Mouse (Mus musculus): ENCODE data around the gene Degs2. TPM values are rescaled to one million over a fixed set of nuclear protein-coding genes. Genes with fewer than 3 reads are reported as not detected.

Degs2 gene
- polyA plus RNA-seq (2014; fragmentation: Illumina TruSeq; extraction: RNeasy Lipid Tissue Mini Kit (QIAGEN cat#74804); ENCODE audit: low replicate concordance) = 9.8 TPM

GRCm38 (mm10) chr12:108702185-108702584, at the start of gene Degs2:
Degs2 (minus strand) TSS chr12:108702315.

Other genes with a start within 250 kb of the Degs2 start
- gene Evl, start 147.6 kb downstream of the Degs2 start, polyA plus RNA-seq (2014; fragmentation: Illumina TruSeq; extraction: RNeasy Lipid Tissue Mini Kit (QIAGEN cat#74804); ENCODE audit: low replicate concordance) = 41.1 TPM
- 61.0 TPM for gene Yy1, start 90.7 kb upstream of the Degs2 start, polyA plus RNA-seq (2014; fragmentation: Illumina TruSeq; extraction: RNeasy Lipid Tissue Mini Kit (QIAGEN cat#74804); ENCODE audit: low replicate concordance)
- not detected for gene Slc25a29, start 133.6 kb upstream of the Degs2 start, polyA plus RNA-seq (2014; fragmentation: Illumina TruSeq; extraction: RNeasy Lipid Tissue Mini Kit (QIAGEN cat#74804); ENCODE audit: low replicate concordance)
- not detected for gene Slc25a47, start 133.7 kb upstream of the Degs2 start, polyA plus RNA-seq (2014; fragmentation: Illumina TruSeq; extraction: RNeasy Lipid Tissue Mini Kit (QIAGEN cat#74804); ENCODE audit: low replicate concordance)
- gene Wdr25, start 191.3 kb upstream of the Degs2 start, polyA plus RNA-seq (2014; fragmentation: Illumina TruSeq; extraction: RNeasy Lipid Tissue Mini Kit (QIAGEN cat#74804); ENCODE audit: low replicate concordance) = not detected
- 7.0 TPM for gene Wars, start 191.9 kb upstream of the Degs2 start, polyA plus RNA-seq (2014; fragmentation: Illumina TruSeq; extraction: RNeasy Lipid Tissue Mini Kit (QIAGEN cat#74804); ENCODE audit: low replicate concordance)